Mouse (Mus musculus) c-Kit-positive CD71-negative TER-119-negative erythroid progenitor cells, embryonic 14.5 days (primary cell): ENCODE data around the gene Slk.
A peak's percentile ranks its signal among the peaks of the same experiment; 100 is the strongest.

Experiments used
- DNase-seq: peaks from one replicate; pipeline ENCODE4 v3.0.0-alpha.2; 2013; ENCODE audit warnings: low read depth

Gene Slk

DNA sequence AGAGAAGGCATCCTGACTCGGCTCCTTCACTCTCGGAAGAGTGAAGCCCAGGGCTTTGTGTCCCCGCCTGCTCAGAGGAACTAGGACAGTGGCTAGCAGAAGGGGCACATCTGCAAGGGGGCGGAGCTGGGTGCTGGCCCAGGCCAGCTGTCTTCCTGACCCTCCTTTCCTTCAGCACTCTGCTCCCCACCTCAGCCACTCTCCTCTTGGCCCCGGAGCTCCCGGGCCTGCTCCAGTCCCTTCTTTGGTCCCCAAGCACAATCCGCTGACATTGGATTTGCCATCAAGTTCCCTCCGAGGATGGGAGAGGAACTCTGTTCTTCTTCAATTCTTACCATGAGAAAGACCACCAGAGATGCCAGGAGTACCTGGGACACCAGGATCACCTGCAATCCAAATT lies 72.8 kb downstream of the Slk start:
- DNase-seq: no peak

- no peak for DNase-seq
Observed at GRCm38 (mm10) chr19:47653173-47653572, 73.7 kb downstream of the Slk start.

- no peak for DNase-seq
Observed at GRCm38 (mm10) chr19:47654896-47655295, 75.4 kb downstream of the Slk start.

- peak; percentile 29 for DNase-seq
Observed at GRCm38 (mm10) chr19:47658914-47659535, 79.5 kb downstream of the Slk start.

- no peak for DNase-seq
Observed at GRCm38 (mm10) chr19:47659765-47660408, 80.4 kb downstream of the Slk start.

DNA sequence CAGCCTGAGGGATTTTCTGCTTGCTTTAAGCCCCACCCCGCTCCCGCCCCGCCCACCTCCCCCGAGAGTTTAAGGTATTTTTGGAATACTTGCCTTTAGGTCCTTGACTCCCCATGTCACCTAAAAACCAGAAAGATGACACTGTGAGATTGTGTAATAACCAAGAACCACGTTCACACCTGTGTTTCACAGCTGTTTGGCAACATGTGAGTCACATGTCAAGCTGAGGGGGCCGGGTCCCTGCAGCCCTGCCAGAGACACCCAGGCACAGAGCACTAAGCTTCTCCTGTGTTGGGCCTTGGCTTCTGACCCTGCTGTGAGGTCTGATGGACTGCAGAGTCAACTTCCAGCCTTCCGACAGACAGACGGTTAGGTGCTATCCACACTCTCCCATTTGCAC lies 88.1 kb downstream of the Slk start:
- DNase-seq: no peak

- DNase-seq: no peak
Observed at GRCm38 (mm10) chr19:47668399-47668798, 88.9 kb downstream of the Slk start.

- DNase-seq: peak; percentile 44
Observed at GRCm38 (mm10) chr19:47674419-47674818, 94.9 kb downstream of the Slk start.

DNA sequence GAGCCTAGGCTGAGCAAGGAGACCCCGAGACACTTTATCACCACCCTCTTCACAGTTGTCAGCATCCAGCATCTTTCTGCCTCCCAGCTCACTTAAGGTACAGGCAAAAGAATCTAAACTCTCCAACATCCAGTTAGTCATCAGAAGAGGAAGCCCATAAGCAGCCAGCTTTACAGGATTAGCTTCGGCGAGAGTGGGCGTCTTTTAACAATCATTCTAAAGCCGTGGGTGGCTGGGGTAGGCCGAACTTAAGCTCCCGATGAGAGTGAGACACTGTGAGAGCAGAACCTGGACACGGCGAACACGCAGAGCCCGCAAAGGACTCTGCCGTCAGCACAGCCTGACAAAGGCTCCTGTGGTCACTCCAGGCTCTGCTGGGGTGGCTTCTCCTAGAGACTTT lies 99.2 kb downstream of the Slk start:
- no peak for DNase-seq

DNA sequence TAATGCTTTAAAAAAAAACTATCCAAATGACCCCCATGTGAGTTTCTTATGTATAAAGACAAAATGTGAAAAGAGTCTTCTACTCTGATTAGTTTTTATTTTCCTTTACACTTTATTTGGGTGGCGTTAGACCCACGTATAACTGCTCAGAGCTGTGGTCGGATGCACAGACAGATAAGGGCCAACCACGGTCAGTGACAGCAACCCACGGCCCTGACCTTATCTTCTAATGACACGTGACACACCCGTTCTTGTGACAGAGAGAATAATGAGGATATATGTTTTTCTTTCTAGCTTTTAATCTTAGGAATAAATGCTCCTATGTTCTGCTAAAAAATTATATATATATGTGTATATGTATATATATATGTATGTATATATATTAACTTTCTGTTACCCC lies 110.1 kb downstream of the Slk start:
- DNase-seq: no peak

DNA sequence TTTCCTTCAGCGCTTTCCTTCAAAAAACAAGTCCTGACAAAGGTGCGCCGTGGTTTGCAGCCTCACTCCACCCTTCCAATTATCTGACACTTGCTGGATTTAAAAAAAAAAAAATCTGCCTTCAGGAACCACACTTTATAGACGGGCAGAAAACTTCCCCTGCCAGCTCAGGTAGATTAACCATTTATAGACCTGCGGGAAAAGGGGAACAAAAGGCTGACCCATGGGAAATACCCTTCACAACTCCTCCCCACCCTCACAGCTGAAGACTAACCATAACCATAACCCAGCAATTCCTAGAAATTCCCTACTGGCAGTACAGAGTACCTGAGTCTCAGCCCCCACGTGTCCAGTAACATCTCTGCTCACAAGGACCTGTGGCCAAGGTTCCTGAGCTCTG lies 112.5 kb downstream of the Slk start, which contains the start of gene Col17a1:
Gene Col17a1 (minus strand): TSS at position 101 of the 400 bp plus-strand sequence.
- DNase-seq: no peak
